Mouse (Mus musculus): ENCODE measurements around the gene Cops4.

Gene Cops4

DNA sequence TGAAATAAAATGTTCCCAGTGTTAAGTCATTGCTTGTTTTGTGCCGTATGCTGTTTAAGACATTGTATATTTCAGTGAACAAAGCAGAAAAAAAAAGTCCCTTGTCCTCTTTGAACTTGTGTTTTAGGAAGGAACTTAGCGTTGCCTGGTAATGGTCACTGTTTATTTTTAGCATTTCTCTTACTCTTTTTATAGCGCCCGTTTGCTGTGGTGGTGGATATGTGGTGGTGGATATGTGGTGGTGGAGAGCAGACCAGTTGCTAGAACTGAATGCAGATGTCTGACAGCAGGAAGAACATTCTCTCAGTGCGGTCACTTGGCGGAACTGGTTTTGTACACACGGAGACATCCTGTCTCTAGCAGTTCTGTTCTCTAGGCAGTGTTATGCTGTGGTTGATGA lies 8.1 kb downstream of the Cops4 start:
- in situ Hi-C loops (cut with MboI, MseI): no loop called here

DNA sequence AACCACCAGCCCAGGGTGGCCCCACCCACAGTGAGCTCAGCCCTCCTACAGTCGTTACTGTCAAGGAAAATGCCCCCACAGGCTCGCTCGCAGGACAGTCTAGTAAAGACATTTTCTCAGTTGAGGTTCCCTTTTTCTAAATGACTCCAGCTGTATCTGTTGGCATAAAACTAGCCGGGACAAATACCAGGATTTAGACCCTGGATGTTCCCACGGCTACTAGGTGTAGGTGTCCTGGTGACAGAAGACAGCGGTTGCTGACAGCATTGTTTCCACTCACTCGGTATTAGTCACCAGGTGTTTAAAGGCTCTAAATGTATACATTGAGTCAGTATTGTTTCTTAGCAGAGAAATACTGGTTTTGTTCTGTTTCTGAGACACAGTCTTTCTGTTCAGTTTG lies 17.7 kb downstream of the Cops4 start:
- in situ Hi-C loops (cut with MboI, MseI): no loop called here

DNA sequence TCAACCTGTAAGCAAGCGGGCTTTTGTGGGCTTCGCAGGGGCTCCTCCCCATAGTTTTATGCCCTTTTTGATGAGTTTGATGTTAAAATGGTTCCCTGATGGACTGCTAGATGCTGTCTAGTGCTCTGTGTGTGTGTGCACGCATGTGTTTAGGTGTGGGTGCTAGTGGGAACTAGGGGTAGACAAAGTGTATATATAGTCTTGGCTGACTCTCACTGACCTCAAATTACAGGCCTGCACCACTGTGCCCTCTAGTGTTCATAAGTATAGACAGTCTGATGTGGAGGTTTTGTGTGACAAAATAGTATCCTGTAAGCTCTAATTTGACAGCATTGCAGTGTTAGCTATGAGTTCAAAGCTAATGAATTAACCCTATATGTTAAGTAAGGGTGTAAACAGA lies 18.5 kb downstream of the Cops4 start:
- in situ Hi-C loops (cut with MboI, MseI): no loop called here

DNA sequence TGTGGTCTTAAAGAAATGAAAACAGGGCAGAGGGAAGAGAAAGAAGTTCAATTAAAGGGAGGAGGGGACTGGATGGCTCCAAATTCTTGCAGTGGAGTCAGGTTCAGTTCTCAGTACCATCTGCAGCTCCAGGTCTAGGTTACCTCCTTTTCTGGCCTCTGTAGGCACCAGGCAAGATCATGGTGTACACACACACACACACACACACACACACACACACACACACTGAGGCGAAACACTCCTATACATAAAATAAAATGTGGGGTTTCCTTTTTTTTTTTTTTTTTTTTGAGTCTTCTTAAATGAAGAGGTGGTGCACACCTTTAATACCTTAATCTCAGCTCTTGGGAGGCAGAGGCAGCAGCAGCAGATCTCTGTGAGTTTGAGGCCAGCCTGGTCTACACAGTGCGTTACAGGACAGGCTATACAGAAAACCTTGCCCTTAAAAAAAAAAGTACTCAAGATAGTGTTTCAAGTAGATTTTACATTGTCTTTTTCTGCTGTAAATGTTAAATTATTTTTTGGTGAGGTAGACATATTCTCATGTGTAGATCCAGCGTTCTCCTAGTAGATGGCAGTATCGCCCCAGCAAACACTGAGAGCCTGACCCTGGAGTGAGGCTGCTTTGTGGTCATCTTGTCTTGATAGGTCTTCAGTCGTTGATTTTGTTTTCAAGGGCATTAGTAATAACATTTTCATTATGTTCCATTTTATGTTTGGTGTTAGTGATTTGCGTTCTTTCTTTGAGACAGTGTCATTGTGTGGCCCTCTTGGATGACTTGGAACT lies 28.4 kb downstream of the Cops4 start:
- in situ Hi-C loops (cut with MboI, MseI): no loop called here

DNA sequence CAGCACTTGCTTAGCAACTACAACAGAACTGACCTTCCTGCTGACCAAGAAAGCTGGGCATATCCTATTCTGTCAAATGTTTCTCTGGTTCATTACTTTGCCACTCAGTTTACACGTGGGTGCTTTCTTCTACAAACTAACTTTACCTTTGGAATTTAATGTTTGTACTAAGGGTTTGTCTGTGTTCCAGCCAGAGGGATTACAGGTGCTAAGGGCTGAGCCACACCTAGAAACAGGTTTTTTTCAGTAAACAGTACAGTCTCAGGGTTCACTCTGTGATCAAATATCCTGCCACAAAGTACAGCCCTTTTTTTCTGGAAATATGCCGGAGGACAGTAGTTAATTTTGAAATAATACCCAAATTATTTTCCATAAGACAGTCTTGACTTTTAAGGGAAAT lies 30.1 kb downstream of the Cops4 start:
- in situ Hi-C loops (cut with MboI, MseI): no loop called here

DNA sequence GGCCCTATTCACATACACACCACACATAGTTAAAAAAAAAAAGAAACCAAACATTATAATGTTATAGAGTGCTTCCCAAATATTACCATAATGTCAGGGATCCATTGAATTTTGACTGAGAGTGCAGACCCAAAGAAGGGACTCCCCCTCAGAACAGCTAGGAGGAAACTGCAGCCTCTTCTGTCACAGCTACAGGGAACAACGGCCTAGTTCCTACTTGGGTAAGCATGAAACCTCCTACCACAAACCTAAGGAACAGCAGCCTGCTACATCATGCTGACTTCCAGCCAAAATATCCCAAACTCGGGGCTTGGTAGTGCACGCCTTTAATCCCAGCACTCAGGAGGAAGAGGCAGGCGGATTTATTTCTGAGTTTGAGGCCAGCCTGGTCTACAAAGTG lies 31.2 kb downstream of the Cops4 start:
- in situ Hi-C loops (cut with MboI, MseI): no loop called here

DNA sequence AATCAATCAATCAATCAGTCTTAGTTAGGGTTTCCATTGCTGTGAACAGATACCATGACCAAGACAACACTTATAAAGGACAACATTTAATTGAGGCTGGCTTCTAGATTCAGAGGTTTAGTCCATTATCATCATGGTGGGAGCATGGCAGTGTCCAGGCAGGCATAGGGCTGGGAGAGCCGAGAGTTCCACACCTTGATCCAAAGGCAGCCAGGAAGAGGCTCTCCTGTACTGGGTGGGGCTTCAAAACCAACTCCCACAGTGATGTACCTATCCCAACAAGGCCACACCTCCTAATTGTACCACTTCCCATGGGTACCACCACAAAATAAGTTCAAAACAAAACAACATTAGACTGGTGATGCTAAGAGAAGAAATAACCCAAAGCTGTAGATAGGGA lies 32.0 kb downstream of the Cops4 start:
- in situ Hi-C loops (cut with MboI, MseI): no loop called here

DNA sequence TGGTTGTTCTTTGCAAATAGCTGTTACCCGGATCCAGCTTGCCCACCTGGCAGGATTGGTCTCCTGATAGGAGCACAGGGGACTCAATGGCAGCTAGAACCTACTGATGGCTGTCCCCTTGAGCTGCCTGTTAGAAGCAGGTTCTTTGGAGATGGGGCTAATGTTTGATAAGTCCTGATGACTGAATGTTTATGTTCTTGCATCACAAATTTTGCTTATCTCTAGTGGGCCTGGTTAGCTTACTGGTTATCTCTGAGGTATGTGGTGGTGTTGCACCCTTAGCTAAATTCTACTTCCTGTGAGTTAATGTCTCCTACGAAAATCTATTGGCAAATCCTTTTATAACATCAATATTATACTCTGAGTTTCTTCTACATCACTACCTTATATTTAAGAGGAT lies 33.8 kb downstream of the Cops4 start:
- in situ Hi-C loops (cut with MboI, MseI): no loop called here

DNA sequence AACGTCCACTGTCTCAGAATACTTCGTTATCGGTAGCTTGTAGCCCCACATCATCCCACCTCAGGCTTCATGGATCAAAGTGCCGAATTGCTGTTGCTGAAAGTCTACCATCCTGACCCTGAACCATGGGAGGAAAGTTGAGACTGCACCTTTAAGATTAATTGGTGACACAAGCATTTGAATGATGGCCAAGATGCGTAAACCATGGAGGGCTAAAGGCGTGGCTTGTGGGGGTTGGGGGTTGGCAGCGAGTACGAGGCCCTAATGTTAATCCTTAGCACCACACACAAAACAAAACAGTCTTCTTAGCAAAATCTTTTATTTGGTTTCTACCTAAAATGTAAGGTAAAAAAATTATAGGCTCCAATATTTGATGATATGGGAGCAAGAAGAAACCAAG lies 35.3 kb downstream of the Cops4 start:
- in situ Hi-C loops (cut with MboI, MseI): no loop called here

DNA sequence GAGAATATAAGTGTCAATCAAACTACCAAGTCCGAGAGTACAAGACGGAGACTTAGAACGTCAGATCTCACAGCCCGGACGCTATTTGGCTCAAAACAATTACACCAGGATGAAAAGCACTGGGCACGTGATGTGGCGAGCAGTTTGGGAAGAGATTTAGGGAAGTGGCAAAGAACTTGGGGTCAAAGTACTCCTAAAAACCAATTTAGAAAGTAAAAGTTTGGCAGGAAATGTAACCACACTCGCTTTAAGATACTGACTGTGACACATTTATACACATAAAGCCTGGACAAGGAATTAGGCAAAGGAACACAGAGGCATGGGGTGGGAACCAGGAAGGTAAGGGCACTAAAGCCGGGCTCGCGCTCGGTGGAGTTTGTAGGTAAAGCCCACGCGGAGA lies 38.9 kb downstream of the Cops4 start:
- in situ Hi-C loops (cut with MboI, MseI): loop anchor here (5.0 kb wide), 1 partner anchor 105 kb away; no protein-coding TSS in a partner anchor

DNA sequence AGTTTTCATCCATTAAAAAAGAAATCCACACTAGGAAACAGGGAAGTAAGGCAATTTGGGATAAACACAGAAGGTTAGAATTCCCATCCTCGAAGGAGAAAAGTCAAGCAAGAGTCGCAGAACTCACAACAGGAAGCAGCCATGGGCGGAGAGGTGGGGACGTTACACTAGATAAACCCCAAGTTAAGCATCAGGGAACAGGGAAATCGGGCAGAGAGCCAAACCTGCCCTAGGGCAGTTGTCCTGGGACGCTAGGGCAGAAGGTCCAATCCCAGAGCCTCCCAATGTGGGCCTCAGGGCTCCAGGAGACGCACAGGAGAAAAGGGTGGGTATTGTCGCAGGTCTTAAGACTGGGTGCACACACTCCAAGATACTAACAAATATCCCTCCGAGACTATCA lies 39.4 kb downstream of the Cops4 start:
- in situ Hi-C loops (cut with MboI, MseI): loop anchor here (5.0 kb wide), 1 partner anchor 105 kb away; no protein-coding TSS in a partner anchor

DNA sequence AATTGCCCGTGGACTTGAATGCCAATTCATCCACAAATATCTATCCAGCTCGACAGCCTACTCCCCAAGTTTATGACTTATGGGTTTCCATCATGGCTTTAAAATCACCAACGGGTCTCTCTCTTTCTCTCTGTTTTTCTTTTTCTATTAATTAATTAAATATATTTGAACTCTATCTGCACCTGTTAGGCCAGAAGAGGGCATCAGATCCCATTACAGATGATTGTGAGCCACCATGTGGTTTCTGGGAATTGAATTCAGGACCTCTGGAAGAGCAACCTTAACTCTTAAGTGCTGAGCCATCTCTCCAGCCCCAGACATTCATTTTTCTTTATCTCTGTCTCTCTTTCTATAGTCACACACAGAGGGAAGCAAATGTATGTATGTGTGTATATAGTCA lies 40.7 kb downstream of the Cops4 start:
- in situ Hi-C loops (cut with MboI, MseI): loop anchor here (5.0 kb wide), 1 partner anchor 104 kb away; no protein-coding TSS in a partner anchor

DNA sequence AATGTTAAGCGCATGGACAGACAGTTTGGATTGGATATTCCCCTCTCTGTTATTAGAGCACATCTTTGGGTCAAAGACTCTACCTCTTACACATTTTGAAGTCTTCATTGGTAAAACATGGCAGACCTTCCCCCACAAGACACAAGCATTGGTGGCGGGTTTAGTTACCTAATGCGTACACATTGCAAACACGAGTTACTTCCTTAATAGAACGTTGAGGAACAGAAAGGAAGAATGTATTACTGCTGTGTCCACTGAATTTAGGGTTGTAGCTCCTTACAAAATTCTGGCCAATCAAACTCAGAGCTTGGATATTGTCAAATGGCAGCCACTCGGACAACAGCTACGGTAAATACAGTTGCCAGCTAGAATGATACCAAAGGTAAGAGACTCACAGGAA lies 41.2 kb downstream of the Cops4 start:
- in situ Hi-C loops (cut with MboI, MseI): loop anchor here (5.0 kb wide), 1 partner anchor 103 kb away; no protein-coding TSS in a partner anchor

DNA sequence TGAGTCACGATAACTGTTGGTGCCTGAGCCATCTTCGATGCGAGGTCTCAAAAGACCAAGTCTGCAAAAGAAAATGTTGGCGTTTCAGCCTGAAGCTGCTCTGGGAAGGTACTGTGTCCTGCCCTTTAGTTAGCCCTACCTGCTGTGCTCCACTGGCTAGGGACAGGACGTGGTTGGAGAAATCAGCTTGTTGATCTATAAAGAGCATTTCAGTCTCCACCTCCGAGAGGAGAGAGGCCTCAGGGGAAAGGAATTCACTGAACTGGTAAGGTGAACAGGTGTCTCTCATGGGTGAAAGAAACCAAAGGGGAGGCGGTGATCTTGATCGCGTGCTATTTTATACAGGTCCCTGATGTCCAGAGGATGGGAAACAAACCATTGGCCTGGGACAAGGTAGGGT lies 44.6 kb downstream of the Cops4 start:
- in situ Hi-C loops (cut with MboI, MseI): no loop called here

DNA sequence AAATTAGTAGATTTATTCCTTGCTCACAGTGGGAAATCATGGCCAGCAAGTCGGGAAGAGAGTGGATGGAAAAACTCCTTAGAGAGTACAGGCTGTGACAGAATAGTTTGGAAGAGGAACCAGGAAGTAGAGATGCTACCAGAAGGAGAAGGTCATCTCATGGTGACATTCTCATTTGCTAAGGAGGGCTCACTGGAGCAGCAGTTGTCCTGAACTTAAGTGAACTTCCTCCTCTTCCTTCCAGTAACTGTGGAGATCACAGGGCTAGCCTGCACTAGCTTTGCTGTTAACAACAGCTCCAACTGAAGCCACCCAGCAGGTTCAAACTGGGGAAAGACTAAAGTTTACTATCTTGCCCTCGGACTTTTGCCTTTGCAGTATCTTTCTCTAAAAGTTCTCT lies 48.7 kb downstream of the Cops4 start:
- in situ Hi-C loops (cut with MboI, MseI): no loop called here

DNA sequence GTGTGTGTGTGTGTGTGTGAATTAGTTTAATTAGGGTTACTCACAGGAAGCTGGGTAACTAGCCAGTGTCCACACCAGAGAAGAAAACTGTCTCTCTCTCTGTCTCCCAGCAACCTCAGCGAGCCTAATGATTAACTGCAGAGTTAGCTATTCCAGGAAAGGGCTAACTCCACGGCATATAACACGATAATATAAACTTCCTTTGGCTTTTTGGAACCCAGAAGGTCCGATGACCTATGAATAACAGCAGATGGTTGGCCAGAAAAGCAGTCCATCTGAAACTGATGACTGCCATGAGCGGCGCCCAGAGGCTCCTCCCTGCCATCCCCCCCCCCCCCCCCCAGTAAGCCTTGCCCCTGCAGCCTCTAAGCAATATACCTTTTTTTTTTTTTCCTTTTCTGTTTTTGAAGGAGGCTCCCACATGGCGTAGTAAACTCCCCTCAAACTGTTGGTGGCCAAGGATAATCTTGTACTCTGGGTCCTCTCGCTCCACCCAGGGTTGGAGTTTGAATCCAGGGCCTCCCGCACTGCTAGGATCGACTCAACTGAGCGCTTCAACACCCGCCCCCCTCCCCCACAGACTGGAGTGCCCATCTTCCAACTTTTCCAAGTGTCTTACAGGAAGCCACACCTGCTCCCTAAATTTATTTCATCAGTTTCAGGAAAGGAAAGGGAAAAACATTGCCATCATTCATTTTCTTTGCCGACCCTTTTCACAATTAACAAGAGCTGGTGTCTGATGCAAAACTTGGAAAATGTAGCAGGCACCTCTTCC lies 49.3 kb downstream of the Cops4 start:
- in situ Hi-C loops (cut with MboI, MseI): no loop called here

DNA sequence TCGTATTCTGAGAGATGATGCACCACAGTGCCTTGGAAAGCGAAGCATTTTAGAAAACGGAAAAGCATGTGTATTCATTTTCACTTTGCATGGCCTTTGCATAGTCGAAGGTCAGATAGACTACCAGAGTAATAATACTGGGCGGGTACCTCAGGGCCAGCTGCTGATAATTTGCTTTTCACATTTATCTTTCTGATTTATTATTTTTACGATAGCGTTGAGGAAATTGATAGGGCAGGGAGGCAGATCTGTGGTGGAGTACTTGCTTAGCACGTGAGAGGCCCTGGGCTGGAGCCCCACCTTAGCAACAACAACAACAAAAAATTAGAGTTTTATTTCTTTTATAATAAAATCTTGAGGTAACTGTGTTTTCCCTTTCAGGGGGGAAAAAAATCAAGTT lies 50.1 kb downstream of the Cops4 start:
- in situ Hi-C loops (cut with MboI, MseI): no loop called here

DNA sequence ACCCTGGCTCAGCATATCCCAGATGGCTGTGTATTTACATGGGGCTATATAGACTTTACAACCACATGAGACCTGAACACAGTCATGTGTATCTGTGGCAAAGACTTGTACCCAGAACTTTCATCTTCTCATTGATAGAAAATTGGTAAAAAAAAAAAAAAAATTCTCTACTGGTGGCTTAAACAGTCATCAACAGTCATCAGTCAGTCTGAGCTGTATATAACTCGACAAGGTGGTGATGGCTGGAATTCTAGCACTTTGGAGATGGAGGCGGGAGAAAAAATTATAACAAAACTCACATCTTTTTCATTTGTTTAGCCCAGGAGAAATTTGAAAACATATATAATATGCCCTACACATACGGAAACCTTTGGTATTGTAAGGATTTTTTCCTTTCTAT lies 50.7 kb downstream of the Cops4 start:
- in situ Hi-C loops (cut with MboI, MseI): no loop called here

DNA sequence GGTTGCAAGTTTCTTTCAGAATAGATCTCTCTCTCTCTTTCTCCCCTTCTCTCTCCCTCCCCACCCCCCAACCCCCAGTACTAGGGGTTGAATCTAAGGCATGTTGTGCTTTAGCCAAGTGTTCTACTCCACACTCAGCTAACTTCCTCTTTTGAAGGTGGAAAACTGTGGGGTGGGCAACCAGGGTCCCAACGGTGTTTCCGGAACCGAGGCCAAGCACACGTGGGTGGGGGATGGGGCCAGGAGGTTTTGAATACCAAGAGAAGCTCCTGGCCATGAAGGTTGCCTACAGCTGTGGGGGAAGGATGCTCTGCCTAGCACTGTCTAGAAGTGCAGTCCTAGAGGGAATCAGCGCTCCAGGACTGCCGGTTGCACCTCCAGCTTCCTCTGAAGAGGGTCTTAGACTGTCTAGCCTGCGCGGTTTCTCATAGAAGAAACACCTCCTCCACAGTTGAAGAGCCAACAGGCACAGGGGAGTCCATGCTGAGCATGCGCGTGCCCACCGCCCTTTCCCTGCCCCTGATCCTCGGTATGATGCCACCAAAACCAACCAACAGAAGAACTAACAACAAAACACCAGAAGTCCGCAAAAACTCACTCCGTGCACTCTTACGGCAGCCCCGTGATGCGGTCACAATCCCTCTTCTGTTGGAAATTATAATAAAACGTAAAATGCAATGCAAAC lies 51.3 kb downstream of the Cops4 start:
- in situ Hi-C loops (cut with MboI, MseI): no loop called here

DNA sequence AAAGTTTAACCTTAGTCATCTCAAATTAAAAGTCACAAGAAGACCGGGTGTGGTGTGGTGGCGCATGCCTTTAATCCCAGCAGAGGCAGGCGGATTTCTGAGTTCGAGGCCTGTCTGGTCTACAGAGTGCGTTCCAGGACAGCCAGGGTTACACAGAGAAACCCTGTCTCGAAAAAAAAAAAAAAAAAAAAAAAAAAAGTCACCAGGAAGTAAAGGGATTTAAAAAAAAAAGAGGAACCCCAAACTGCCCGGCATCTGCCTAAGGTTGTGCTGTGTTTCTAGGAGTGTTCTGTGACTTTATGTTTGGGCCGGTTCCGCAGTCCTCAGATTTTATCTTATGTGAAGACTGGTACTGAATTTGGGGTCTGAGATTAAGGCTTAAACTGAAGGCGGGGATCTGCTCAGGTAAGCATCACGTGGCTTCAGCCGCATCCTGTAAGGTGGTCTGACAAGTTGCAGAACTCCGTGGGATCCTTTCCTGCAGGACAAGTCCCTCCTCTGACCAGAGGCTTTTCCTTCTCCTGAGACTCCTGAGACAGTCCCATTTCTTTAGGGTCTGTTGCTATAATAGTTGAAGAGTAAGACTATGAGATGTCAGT lies 52.0 kb downstream of the Cops4 start:
- in situ Hi-C loops (cut with MboI, MseI): no loop called here

DNA sequence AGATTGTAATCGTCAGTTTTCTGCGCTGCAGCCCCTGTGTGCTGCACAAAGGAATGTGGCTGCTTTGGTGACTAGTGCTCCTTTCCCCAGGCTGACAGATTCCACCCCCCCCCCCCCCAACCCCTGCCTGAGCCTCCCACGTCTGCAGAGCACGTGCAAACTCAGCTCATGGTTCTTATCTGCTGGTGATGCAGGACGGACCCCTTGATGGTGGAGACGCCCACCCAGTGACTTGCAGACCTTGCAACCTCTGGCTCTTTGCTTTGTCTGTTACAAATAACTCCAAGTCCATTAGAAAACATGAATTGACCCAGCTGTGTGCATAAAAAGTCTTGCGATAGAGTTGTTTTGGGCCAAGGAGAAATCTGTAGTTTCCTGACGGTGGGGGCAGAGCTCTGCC lies 52.6 kb downstream of the Cops4 start:
- in situ Hi-C loops (cut with MboI, MseI): no loop called here

DNA sequence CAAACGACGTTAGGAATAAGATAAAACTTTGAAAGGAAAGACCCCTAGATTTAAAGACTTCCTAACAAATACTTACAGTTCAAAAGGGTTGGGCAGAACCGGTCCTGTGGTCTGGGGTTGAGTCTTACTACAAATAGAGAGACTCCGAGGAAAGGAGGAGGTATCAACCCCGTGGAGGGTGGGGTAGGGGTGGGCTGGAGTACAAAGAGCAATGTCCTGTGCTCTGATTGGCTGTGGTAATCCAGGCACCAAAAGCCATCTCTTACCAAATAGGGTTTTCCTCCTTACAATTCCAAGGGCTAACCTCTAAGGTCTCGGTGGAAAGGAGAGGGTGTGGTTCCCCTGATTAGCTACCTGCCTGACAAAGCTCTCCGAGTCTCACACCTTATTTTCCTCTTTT lies 54.0 kb downstream of the Cops4 start, which contains the start of gene Plac8:
Plac8 (minus strand) TSS at position 177 of the 400 bp plus-strand sequence.
- in situ Hi-C loops (cut with MboI, MseI): no loop called here

Measured in T-helper 2 cell (primary cell).